Mouse (Mus musculus) G1E (cell line): ENCODE results near the gene Sstr3.

ENCODE experiments used
- CTCF ChIP-seq: IDR thresholded peaks from 2 replicates; pipeline ENCODE4 v1.5.1; 2012; ENCODE audit warnings: low read depth, low read length, inconsistent platforms, mixed read lengths
- TAL1 ChIP-seq: conservative IDR thresholded peaks from 2 replicates; pipeline ENCODE4 v1.6.1; 2012; ENCODE audit warnings: low read depth, low read length, inconsistent platforms, mixed read lengths

DNA sequence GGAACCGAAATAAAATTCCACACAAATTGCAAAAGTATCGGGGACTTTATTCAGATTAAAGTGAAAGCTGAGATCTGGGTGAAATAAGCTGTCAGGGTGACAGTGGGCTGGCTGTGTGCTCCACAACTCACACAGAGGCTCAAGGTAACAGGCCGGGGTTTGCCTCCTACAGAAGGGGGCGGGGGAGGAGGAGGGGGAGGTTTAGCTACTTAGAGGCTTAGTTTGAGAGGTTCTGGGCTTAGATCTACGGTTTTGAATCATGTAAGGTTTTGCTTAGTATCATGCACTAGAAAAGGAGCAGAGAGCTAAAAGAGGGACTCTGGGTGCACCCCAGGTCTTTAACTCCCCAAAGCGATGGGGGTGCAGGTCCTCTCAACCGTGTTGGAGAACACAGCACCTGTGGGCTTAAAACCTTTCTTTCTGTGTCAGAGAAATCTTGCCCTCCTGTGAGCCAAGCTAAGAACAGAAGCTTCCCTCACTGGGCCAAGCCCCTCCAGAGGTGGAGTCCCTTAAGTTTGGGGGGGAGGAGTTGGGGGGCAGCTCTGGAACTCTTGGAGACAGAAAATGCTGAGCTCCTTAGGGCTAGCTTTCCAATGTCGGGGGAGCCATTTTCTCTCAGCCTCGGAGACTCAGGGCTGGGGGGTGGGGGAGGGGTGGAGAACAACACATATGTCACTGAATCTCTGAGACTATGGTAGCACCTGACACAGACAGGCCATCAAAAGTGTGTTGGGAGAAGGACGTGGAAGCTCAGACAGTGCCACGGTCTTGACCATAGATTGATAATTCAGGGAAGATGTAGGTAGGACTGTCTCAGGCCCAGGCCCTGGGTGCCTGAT is 14.9 kb upstream of the Sstr3 start:
- TF ChIP-seq CTCF (no peak), TAL1 (no peak)
